Mouse (Mus musculus): ENCODE measurements around the gene Cpvl.

The Cpvl gene

GRCm38 (mm10) chr6:53881623-53882022 is 96.8 kb downstream of the Cpvl start:
- DNase-seq (ENCODE audit: low read depth), result no peak

DNA sequence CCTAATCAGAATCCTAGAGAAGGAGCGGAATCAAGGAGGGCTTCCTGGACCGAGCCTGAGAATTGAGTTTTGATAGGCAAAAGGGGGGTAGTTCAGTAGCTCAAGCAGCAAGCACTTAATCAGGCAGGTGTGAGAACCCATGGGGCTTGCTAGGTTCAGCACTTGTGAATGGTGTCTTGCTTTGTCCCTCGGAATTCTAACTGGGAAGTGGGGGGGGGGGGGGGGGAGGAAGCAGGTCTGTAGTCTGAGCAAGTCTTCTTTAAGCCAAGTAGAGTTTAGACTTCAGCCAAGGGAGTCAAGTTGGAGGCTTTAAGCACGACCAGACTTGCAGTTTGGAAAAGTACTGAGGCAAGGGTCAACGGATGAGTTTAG is 97.2 kb downstream of the Cpvl start:
- DNase-seq (ENCODE audit: low read depth), result no peak

- DNase-seq (ENCODE audit: low read depth), result no peak
These were observed 97.8 kb downstream of the Cpvl start for GRCm38 (mm10) chr6:53880530-53881234.

GRCm38 (mm10) chr6:53879567-53879966 is 98.9 kb downstream of the Cpvl start:
- no peak for DNase-seq (ENCODE audit: low read depth)

- DNase-seq (ENCODE audit: low read depth), result no peak
These were observed 103.5 kb downstream of the Cpvl start for GRCm38 (mm10) chr6:53874881-53875429.

DNA sequence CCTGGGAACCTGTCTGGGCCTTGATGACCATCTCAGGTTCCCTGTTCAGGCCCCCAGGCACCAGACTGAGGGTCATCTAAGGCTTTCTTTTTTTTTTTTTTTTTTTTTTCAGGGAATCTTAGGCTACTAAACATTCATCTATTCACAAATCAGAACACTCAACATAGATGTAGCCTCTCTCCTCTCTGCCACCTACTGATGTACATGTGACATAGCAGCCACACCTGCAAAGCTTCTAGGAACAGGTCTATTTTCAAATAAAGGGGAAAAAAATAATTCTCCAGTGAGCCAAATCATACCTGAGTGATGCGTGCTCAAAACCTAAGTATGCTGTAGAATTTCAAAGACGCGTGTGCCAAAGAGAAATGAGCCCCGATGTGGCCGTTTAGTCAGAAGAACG is 106.6 kb downstream of the Cpvl start:
- DNase-seq (ENCODE audit: low read depth), result no peak

DNA sequence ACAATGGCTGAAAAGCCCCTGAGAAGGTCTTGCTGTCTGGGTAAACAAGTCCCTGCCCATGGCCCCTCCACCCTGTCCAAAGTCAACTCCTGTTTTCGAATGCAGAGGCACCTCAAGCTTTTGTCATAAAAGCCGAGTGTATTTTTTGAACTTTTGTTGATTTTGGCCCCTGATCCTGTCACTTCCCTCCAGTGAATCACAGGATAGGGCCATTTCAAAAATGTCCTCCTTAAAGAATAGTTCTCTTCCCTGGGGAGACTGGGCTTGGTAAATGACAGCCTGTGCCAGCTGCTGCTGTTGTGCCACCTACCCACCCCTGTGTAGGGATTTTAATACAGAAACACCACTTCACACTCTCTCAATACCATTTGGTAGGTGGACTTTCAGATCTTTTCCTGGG is 115.5 kb downstream of the Cpvl start:
- DNase-seq (ENCODE audit: low read depth), result no peak

DNA sequence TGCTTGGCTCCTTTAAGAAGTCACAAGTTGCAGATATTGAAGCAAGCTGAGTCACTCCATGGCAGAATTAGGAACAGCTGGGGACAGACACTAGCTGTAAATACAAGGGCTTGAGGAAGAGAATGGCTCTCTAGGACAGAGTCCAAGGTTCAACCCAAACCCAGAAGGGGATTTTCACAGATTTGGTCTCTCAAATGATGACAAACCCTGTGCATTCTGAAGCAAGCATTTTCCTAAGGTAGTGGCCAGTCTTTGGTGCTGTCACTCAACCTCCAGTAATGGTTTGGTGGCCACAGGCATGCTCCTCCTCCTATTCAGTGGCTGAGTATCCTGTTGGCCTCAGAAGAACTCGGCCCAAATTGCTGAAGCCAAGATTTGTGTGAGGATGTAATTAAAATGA is 119.4 kb downstream of the Cpvl start:
- no peak for DNase-seq (ENCODE audit: low read depth)

GRCm38 (mm10) chr6:53857822-53858221 is 120.6 kb downstream of the Cpvl start:
- DNase-seq (ENCODE audit: low read depth), result no peak

GRCm38 (mm10) chr6:53856775-53857174 is 121.7 kb downstream of the Cpvl start:
- no peak for DNase-seq (ENCODE audit: low read depth)

DNA sequence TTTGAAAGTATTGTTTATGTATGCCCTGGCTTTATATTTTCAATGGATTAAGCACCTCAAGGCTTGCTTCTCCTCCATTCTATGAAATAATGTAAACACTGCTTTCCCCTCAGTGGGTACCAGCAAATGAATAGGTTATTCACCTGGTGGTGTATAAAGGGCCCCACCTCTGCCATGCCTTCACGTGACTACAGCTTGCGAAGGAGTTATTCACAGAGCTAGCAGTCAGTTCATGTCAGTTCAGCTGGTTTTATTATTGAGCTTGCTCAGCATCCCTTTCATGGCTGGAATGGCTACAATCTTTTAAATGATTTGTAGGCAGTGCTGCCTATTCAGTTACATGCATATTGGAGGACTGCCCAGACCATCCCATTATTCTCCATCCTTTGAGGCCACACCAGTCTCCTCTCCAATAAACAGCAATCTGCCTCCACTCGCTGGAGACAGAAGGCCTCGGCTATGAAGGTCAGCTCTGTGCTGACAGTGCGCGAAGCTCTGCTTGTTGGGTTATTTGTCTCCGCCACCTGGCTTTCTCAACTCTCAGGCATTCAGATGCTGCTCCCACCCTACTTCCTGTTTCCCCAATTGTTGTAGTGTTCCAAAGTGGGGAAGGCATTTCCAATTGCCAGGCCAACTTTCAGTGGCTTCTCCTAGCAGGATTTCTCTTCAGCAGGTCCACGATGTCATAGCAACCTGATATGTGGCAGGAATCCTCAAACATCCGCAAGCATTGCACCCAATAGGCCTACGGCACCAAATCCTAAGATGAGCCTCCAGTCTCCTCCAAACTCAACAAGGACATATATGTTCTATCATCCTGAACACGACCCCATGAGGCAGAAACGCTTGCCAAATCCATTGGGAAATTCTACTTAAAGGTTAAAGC is 123.3 kb downstream of the Cpvl start:
- no peak for DNase-seq (ENCODE audit: low read depth)

- DNase-seq (ENCODE audit: low read depth), result no peak
These were observed 124.2 kb downstream of the Cpvl start for GRCm38 (mm10) chr6:53854226-53854625.

DNA sequence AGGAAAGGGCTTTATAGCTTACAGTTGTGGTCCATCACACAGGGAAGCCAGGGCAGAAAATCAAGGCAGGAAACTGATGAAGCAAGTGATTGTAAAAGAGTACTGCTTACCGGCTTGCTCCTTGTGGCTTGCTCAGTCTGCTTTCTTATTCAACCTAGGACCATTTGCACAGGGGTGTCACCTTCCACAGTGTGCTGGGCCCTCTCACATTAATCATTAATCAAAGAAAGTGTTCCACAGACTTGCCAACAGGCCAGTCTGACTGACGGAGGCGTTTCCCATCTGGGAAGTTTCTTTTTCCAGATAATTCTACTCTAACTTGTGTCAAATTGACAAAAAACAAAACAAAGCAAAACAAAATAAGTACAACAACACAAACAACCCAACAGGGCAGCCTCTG is 124.9 kb downstream of the Cpvl start:
- DNase-seq (ENCODE audit: low read depth), result no peak

DNA sequence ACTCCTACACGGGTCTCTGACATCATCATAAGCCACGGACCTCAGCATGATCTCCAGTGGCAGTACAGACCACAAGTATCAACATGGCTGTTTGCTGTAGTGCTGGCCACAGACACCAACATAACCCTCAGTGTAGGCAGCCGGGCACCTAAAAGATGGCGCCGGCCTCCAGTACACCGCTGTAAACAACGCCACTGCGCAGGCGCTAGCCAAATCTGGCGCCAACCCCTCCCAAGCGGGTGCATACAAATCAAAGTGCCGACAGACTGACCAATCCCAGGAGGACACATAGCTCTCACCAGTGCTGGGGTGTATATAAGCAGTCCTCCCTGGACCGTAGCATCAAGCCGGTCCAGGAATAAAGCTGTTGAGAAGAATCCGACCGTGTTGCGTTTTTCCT is 133.8 kb downstream of the Cpvl start:
- DNase-seq (ENCODE audit: low read depth), result no peak

- DNase-seq (ENCODE audit: low read depth), result no peak
These were observed 153.3 kb downstream of the Cpvl start for GRCm38 (mm10) chr6:53825213-53825612.

Measured in naive thymus-derived CD4-positive, alpha-beta T cell, adult 2 months (primary cell).